Mouse (Mus musculus) E14TG2a.4 (cell line): ENCODE results near the gene Nr2f6.

Experiments used
- CTCF ChIP-seq: conservative IDR thresholded peaks from 2 replicates; pipeline ENCODE4 v1.5.1; 2014; ENCODE audit warnings: low read length
- NANOG ChIP-seq: IDR thresholded peaks from 2 replicates; pipeline ENCODE4 v1.6.1; 2014; ENCODE audit warnings: borderline replicate concordance, low read length, mixed read lengths
- POU5F1 ChIP-seq: IDR thresholded peaks from 2 replicates; pipeline ENCODE4 v1.6.1; 2014; ENCODE audit warnings: low read length, borderline replicate concordance

DNA sequence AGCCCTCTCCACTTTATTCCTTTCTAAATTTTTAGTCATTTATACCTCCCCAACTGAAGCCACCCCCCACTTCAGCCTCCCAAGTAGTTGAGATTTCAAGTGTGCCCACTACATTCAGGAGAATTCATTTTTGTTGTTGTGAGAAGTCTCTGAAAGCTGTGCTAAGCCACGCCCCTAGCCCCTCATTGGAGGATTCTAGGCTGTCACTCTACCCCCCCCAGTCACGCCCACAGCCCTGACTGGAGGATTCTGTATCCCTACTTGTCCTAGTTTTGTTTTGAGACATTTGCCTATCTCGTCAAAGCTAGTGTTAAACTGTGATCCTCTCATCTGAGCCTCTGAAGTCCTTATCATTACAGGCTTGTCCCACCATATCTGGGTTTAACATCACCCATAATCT, 11.1 kb upstream of the Nr2f6 start:
- TF ChIP-seq CTCF (no peak), NANOG (no peak), POU5F1 (no peak)
